Mouse (Mus musculus): ENCODE data around the gene Carm1.

GRCm38 (mm10) chr9:21576286-21576685 is 29.6 kb downstream of the Carm1 start:
- TF ChIP-seq CTCF (IDR thresholded peaks at IDR 0.05; ENCODE audit: extremely low read depth, insufficient read length, insufficient replicate concordance, low read depth, low read length) = no peak
- TF ChIP-seq POLR2A (IDR thresholded peaks at IDR 0.05; ENCODE audit: low read depth, low read length) = no peak
